Mouse (Mus musculus): ENCODE data around the gene Fos. TPM values are rescaled to one million over a fixed set of nuclear protein-coding genes. Genes with fewer than 3 reads are reported as not detected.

Fos gene
- polyA plus RNA-seq, 2 experiments = 0.61 to 0.79 TPM

- Histone ChIP-seq H3K36me3 (replicated peaks; ENCODE audit: control insufficient read depth, insufficient read depth, low read depth) (no peaks in the 10 kb centered on the region), H3K4me3 (ENCODE audit: insufficient read depth in 1 of 2, low read depth in 2 of 2, low read length in 2 of 2) (no peak overlapping the region), H3K27ac (no peak overlapping the region), H3K9ac (replicated peaks) (no peak overlapping the region), H3K4me2 (ENCODE audit: low read depth) (no peak overlapping the region), H3K4me1 (replicated peaks; ENCODE audit: control insufficient read depth in 2 of 2, insufficient read depth in 2 of 2, low read length in 1 of 2) (peaks cover 20 to 25% of the 10 kb centered on the region in 2 experiments), H3K9me3 (ENCODE audit: control insufficient read depth, low read length) (no peaks in the 10 kb centered on the region), H3K27me3 (ENCODE audit: control insufficient read depth, insufficient read depth, low read length) (peaks cover 30% of the 10 kb centered on the region)
- 61% methylated on average over 3 of the region's 3 CpGs for whole genome bisulfite sequencing (ENCODE audit: insufficient replicate concordance)
- TF ChIP-seq CTCF (IDR thresholded peaks at IDR 0.05; ENCODE audit: low read depth) = peak; percentile 35; the same call in 1 of the 2 replicates
- no peak for TF ChIP-seq EP300 (IDR thresholded peaks at IDR 0.05; ENCODE audit: low read depth)
- ATAC-seq (ENCODE audit: insufficient read depth) (no peak), DNase-seq (ENCODE audit: low read depth in 3 of 3, low spot score in 3 of 3) (no peak)
Observed at GRCm38 (mm10) chr12:85477804-85478203, 4.1 kb downstream of the Fos start.

DNA sequence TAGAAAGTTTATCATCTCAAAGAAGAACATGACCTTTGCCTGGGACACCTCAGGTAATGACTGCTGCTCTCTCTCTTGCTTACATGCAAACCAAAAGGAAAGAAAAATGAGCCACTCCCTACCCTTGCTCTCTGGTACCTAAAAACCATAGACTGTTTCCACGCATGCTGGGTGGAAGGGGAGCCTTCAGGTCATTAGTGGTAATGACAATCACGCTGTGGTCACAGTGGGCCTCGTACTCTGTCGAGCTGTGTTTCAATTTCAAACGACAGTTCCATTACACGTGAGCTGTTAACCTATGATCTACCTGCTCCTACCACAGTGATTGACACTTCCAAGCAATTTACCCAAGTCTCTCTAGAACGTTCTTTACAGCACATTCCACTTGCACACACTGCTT, 5.0 kb downstream of the Fos start:
- Histone ChIP-seq H3K27ac (no peak overlapping the region), H3K4me1 (replicated peaks; ENCODE audit: control insufficient read depth in 2 of 2, insufficient read depth in 2 of 2, low read length in 1 of 2) (peaks cover 17 to 21% of the 10 kb centered on the region in 2 experiments), H3K9me3 (ENCODE audit: control insufficient read depth, low read length) (no peaks in the 10 kb centered on the region), H3K27me3 (ENCODE audit: control insufficient read depth, insufficient read depth, low read length) (peaks cover 23% of the 10 kb centered on the region), H3K4me3 (ENCODE audit: insufficient read depth in 1 of 2, low read depth in 2 of 2, low read length in 2 of 2) (no peak overlapping the region), H3K36me3 (replicated peaks; ENCODE audit: control insufficient read depth, insufficient read depth, low read depth) (no peaks in the 10 kb centered on the region), H3K9ac (replicated peaks) (no peak overlapping the region), H3K4me2 (ENCODE audit: low read depth) (no peak overlapping the region)
- 63% methylated on average over 7 of the region's 7 CpGs for WGBS (ENCODE audit: insufficient replicate concordance)
- DNase-seq (ENCODE audit: low read depth in 3 of 3, low spot score in 3 of 3) (no peak), ATAC-seq (ENCODE audit: insufficient read depth) (no peak)
- TF ChIP-seq EP300 (IDR thresholded peaks at IDR 0.05; ENCODE audit: low read depth) = no peak
- TF ChIP-seq CTCF (IDR thresholded peaks at IDR 0.05; ENCODE audit: low read depth) = no peak

DNA sequence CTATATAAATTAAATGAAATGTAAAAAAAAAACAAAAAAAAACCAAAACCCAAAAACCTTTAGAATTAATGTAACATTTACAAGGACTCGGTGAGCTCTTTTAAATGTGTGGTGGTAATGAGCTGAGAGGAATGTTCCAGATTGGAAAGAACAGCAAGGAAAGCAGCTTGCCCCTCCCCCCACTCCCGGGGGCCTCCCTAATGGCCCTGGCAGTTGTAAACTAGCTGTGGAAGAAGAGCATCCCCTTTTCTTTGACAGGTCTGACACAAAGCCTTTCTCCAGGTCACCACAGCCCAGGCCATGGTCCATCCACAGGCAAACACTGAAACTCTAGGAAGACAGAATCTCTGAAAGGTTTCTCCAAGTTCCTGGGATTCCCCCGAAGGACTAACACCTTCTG, 5.5 kb downstream of the Fos start:
- Histone ChIP-seq H3K27ac (no peak overlapping the region), H3K4me1 (replicated peaks; ENCODE audit: control insufficient read depth in 2 of 2, insufficient read depth in 2 of 2, low read length in 1 of 2) (peaks cover 17 to 21% of the 10 kb centered on the region in 2 experiments), H3K9ac (replicated peaks) (no peak overlapping the region), H3K9me3 (ENCODE audit: control insufficient read depth, low read length) (no peaks in the 10 kb centered on the region), H3K4me3 (ENCODE audit: insufficient read depth in 1 of 2, low read depth in 2 of 2, low read length in 2 of 2) (no peak overlapping the region), H3K4me2 (ENCODE audit: low read depth) (no peak overlapping the region), H3K36me3 (replicated peaks; ENCODE audit: control insufficient read depth, insufficient read depth, low read depth) (no peaks in the 10 kb centered on the region), H3K27me3 (ENCODE audit: control insufficient read depth, insufficient read depth, low read length) (peaks cover 23% of the 10 kb centered on the region)
- 30% methylated on average over 3 of the region's 3 CpGs for WGBS (ENCODE audit: insufficient replicate concordance)
- no peak for ATAC-seq (ENCODE audit: insufficient read depth)
- TF ChIP-seq EP300 (IDR thresholded peaks at IDR 0.05; ENCODE audit: low read depth) (no peak), CTCF (IDR thresholded peaks at IDR 0.05; ENCODE audit: low read depth) (no peak)
- DNase-seq (ENCODE audit: low read depth in 3 of 3, low spot score in 3 of 3) = no peak

DNA sequence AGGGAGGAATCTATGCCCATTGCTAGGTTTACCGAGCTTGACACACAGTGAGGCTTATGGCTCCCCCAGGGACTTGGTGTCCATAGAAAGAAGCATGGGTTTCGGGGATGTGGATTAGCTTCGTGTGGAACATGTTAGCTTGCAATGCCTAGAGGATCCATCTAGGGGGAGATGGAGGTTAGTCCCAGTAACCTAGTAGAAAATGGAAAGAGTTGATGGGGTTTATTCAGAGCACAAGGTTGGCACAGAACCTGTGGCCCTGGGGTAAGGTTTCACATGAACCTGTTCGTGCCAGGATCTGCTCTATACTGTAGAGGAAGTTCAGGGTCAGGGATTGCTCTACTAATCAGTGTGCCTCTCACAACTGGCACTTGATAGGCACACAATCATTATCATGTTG, 9.5 kb downstream of the Fos start:
- Histone ChIP-seq H3K9ac (replicated peaks) (no peak overlapping the region), H3K36me3 (replicated peaks; ENCODE audit: control insufficient read depth, insufficient read depth, low read depth) (no peaks in the 10 kb centered on the region), H3K27me3 (ENCODE audit: control insufficient read depth, insufficient read depth, low read length) (peaks cover 14% of the 10 kb centered on the region), H3K27ac (no peak overlapping the region), H3K4me3 (ENCODE audit: insufficient read depth in 1 of 2, low read depth in 2 of 2, low read length in 2 of 2) (no peak overlapping the region), H3K4me2 (ENCODE audit: low read depth) (no peak overlapping the region), H3K4me1 (replicated peaks; ENCODE audit: control insufficient read depth in 2 of 2, insufficient read depth in 2 of 2, low read length in 1 of 2) (peaks cover 0 to 12% of the 10 kb centered on the region in 2 experiments; a peak in 3 of 4 replicates), H3K9me3 (ENCODE audit: control insufficient read depth, low read length) (no peaks in the 10 kb centered on the region)
- DNase-seq (ENCODE audit: low read depth in 3 of 3, low spot score in 3 of 3) = no peak
- WGBS (ENCODE audit: insufficient replicate concordance) = 25% methylated on average over 4 of the region's 4 CpGs
- peak; percentile 58 for TF ChIP-seq CTCF (IDR thresholded peaks at IDR 0.05; ENCODE audit: low read depth)
- no peak for TF ChIP-seq EP300 (IDR thresholded peaks at IDR 0.05; ENCODE audit: low read depth)
- no peak for ATAC-seq (ENCODE audit: insufficient read depth)

DNA sequence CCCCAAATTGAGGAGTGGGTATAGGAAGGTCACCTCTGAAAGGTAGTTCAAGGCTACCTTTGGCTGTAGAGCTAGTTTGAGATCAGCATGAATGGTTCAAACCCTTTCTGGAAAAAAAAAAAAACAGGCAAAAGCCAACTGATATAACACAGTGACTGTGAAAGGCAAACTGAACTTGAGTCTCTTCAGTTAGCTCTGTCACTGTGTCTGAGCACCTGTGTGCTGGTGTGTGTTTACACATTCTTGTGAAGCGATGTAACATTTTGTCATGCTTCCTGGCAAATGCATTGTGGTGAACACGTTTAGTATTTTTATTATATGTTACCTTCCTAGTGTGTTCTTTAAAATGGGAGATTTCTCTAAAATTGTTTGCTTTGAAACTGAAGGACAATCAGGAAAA, 11.0 kb downstream of the Fos start:
- no peak for DNase-seq (ENCODE audit: low read depth in 3 of 3, low spot score in 3 of 3)
- peaks cover 14% of the 10 kb centered on the region for H3K27me3 ChIP-seq (ENCODE audit: control insufficient read depth, insufficient read depth, low read length)

More for the DNA sequence above, 11.0 kb downstream of the Fos start:
- Histone ChIP-seq H3K27ac (no peak overlapping the region), H3K9ac (replicated peaks) (no peak overlapping the region), H3K4me2 (ENCODE audit: low read depth) (no peak overlapping the region), H3K36me3 (replicated peaks; ENCODE audit: control insufficient read depth, insufficient read depth, low read depth) (no peaks in the 10 kb centered on the region), H3K9me3 (ENCODE audit: control insufficient read depth, low read length) (no peaks in the 10 kb centered on the region), H3K4me1 (replicated peaks; ENCODE audit: control insufficient read depth in 2 of 2, insufficient read depth in 2 of 2, low read length in 1 of 2) (peaks cover 0 to 11% of the 10 kb centered on the region in 2 experiments; a peak in 2 of 4 replicates), H3K4me3 (ENCODE audit: insufficient read depth in 1 of 2, low read depth in 2 of 2, low read length in 2 of 2) (no peak overlapping the region)
- TF ChIP-seq CTCF (IDR thresholded peaks at IDR 0.05; ENCODE audit: low read depth) (no peak), EP300 (IDR thresholded peaks at IDR 0.05; ENCODE audit: low read depth) (no peak)
- no peak for ATAC-seq (ENCODE audit: insufficient read depth)
- WGBS (ENCODE audit: insufficient replicate concordance) = 50% methylated on average over 2 of the region's 2 CpGs

Measured in liver, embryonic 14.5 days (tissue).